Mouse (Mus musculus) heart, embryonic 10.5 days (tissue): Measurements from ENCODE around the gene Grm2. TPM values are rescaled to one million over a fixed set of nuclear protein-coding genes. Genes with fewer than 3 reads are reported as not detected.

Experiments used
- DNase-seq: peaks from one replicate; pipeline ENCODE4 v3.0.0-alpha.2; 2017; ENCODE audit warnings: low spot score
- H3K27ac ChIP-seq: fragments of 300-500 bp; sonication (generic); 2 replicates; pipeline ENCODE4 v1.5.1; 2016; ENCODE audit warnings: mild to moderate bottlenecking
- H3K27me3 ChIP-seq: fragments of 300-500 bp; sonication (generic); 2 replicates; pipeline ENCODE4 v1.6.1; 2016; ENCODE audit warnings: mild to moderate bottlenecking; ENCODE audit not compliant: poor library complexity, insufficient read depth, severe bottlenecking
- H3K36me3 ChIP-seq: fragments of 300-500 bp; sonication (generic); 2 replicates; pipeline ENCODE4 v1.6.1; 2016; ENCODE audit warnings: mild to moderate bottlenecking, moderate library complexity
- H3K4me1 ChIP-seq: fragments of 300-500 bp; sonication (generic); 2 replicates; pipeline ENCODE4 v1.6.1; 2016; ENCODE audit warnings: mild to moderate bottlenecking
- H3K4me3 ChIP-seq: fragments of 300-500 bp; sonication (generic); 2 replicates; pipeline ENCODE4 v1.5.1; 2016; ENCODE audit warnings: mild to moderate bottlenecking, moderate library complexity
- H3K9me3 ChIP-seq: fragments of 300-500 bp; sonication (generic); 2 replicates; pipeline ENCODE4 v1.6.1; 2016; ENCODE audit warnings: mild to moderate bottlenecking, moderate library complexity
- WGBS: fragments of 180-500 bp; shearing (Covaris S2); methylation state at CpG from one replicate; pipeline ENCODE4 v1.1.7; 2016; 5-methylcytosine and 5-hydroxymethylcytosine counted together
- polyA plus RNA-seq: library from polyadenylated mRNA; unstranded; fragments of >200 nt; fragmentation: Nextera tagmentation; extraction: Ambion mirVana; gene quantifications from 2 replicates; pipeline ENCODE4 v1.2.1, GENCODE M21; 2016

The Grm2 gene
- polyA plus RNA-seq = 0.21 TPM in 1 of 2 replicates, not detected in the other

DNA sequence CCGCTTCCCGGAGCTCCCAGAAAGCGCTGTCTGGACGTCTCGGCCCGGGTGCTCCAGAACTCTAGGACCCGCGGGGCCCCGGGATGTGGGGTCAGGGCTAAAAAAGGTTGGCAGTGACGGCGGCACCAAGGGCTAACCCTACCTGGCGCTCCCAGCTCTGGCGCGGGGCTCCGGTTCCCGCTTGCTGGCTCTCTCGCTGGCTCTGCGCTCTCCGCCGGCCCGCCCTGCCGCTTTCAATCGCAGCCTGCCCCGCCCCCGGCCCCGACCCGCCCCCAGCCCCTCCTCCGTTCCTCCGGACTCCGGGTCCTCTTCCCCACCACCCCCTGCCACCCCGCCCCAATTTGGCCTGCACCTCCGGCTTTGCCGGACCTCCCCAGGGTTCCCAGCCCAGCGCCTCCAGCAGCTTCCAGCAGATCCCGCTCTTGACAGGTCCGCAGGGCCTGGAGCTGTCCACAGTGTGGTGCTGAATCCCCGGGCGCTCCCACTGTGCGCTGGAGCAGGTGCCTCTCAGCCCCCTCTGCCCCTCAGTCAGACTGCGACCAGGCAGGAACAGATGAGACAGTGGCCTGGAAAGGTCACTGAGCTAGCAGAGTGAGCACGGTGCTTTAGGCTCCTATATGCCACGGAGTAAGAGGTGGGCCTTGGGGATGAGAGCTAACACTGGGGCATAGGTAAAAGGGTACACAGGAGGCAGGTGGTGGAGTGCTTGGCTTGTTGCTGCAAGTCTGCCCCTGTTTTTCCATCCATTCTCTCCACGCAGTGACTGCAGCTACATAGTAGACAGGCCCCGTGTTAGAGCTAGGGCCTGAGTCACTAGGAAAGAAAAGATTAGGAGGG lies at the start of gene Grm2:
Grm2 (minus strand) TSS at position 199 of the 837 bp plus-strand sequence.
- H3K27me3 ChIP-seq = peaks cover 64% of the 10 kb centered on the region

GRCm38 (mm10) chr9:106692973-106693481 lies 37.1 kb upstream of the Grm2 start:
- H3K9me3 ChIP-seq = no peaks in the 10 kb centered on the region
- no peak for DNase-seq
- H3K27me3 ChIP-seq = no peaks in the 10 kb centered on the region
- 92% methylated on average over 11 of the region's 11 CpGs for WGBS
- H3K36me3 ChIP-seq = peaks cover 56% of the 10 kb centered on the region
- no peaks in the 10 kb centered on the region for H3K4me1 ChIP-seq
- no peak overlapping the region for H3K27ac ChIP-seq
- no peak overlapping the region for H3K4me3 ChIP-seq

More for the DNA sequence above, at the start of gene Grm2:
- DNase-seq = peak; percentile 89
- Histone ChIP-seq H3K27ac (no peak within 1 kb of the TSS), H3K9me3 (no peaks in the 10 kb centered on the region), H3K36me3 (peaks cover 30% of the 10 kb centered on the region), H3K4me3 (peak within 1 kb of the TSS; percentile 54), H3K4me1 (peaks cover 31% of the 10 kb centered on the region)
- 2% methylated on average over 44 of the region's 44 CpGs for WGBS

- no peaks in the 10 kb centered on the region for H3K27me3 ChIP-seq
- no peak overlapping the region for H3K4me3 ChIP-seq
- no peak overlapping the region for H3K27ac ChIP-seq
- peaks cover 25% of the 10 kb centered on the region for H3K36me3 ChIP-seq
- no peaks in the 10 kb centered on the region for H3K9me3 ChIP-seq
- DNase-seq = no peak
- WGBS = 80% methylated on average over 8 of the region's 8 CpGs
- peaks cover 24% of the 10 kb centered on the region for H3K4me1 ChIP-seq
Measured at GRCm38 (mm10) chr9:106688834-106689233, 33.0 kb upstream of the Grm2 start.

DNA sequence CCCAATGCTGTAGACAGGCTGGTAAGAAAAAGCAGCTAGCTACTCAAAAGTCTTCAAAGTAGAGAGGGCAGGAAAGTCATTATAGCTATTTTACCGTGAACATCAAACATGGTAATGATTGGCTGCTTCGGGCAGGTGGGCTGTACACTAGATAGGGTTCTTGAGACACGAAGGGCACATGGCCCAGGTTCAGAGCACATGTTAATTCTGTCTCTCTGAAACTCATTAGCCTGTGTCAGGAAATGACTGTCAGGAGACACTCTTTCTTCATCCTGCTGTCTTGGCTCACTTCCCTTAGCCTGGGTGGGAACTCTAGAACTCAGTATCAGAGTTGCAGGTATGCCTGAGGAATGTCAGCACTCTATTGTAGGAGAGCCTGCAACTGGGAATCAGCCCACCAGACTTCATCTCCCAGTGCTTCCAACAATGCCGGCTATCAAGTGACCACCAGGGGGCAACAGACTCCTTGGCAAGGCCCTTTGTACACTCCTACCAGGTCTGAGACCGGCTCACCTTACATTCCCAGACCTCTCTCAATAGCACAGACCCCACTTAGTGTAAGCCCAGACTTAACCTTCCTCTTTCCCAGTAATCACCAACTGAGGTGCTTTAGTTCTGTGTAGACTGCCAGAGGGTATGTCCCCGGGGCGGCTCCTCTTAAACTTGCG lies 31.2 kb upstream of the Grm2 start:
- peaks cover 8% of the 10 kb centered on the region for H3K36me3 ChIP-seq
- no peak overlapping the region for H3K27ac ChIP-seq
- H3K4me3 ChIP-seq = no peak overlapping the region
- no peaks in the 10 kb centered on the region for H3K27me3 ChIP-seq
- peak; percentile 91 for DNase-seq
- H3K4me1 ChIP-seq = peaks cover 24% of the 10 kb centered on the region
- WGBS = 32% methylated on average over 8 of the region's 8 CpGs
- no peaks in the 10 kb centered on the region for H3K9me3 ChIP-seq

GRCm38 (mm10) chr9:106685249-106686101 lies 29.6 kb upstream of the Grm2 start, which contains the start of gene Tex264:
TSS of gene Tex264 (minus strand) at chr9:106685927.
- Histone ChIP-seq H3K36me3 (peaks cover 17% of the 10 kb centered on the region), H3K9me3 (no peaks in the 10 kb centered on the region), H3K4me1 (peaks cover 24% of the 10 kb centered on the region), H3K27me3 (no peaks in the 10 kb centered on the region), H3K27ac (peak within 1 kb of the TSS; percentile 92), H3K4me3 (peak within 1 kb of the TSS; percentile 97)
- WGBS = under 1% methylated on average over 86 of the region's 86 CpGs
- DNase-seq = peak; percentile 93

GRCm38 (mm10) chr9:106684918-106685248 lies 29.0 kb upstream of the Grm2 start:
- H3K27ac ChIP-seq = peak overlapping the region; percentile 92
- peaks cover 23% of the 10 kb centered on the region for H3K36me3 ChIP-seq
- 2% methylated on average over 14 of the region's 14 CpGs for WGBS
- H3K4me3 ChIP-seq = peak overlapping the region; percentile 97
- DNase-seq = no peak
- H3K9me3 ChIP-seq = no peaks in the 10 kb centered on the region
- H3K4me1 ChIP-seq = peaks cover 24% of the 10 kb centered on the region
- H3K27me3 ChIP-seq = no peaks in the 10 kb centered on the region

GRCm38 (mm10) chr9:106684093-106684872 lies 28.4 kb upstream of the Grm2 start:
- no peaks in the 10 kb centered on the region for H3K27me3 ChIP-seq
- WGBS = 69% methylated on average over 6 of the region's 6 CpGs
- peaks cover 24% of the 10 kb centered on the region for H3K4me1 ChIP-seq
- peaks cover 28% of the 10 kb centered on the region for H3K36me3 ChIP-seq
- H3K9me3 ChIP-seq = no peaks in the 10 kb centered on the region
- peak overlapping the region; percentile 97 for H3K4me3 ChIP-seq
- peak overlapping the region; percentile 92 for H3K27ac ChIP-seq
- DNase-seq = no peak

DNA sequence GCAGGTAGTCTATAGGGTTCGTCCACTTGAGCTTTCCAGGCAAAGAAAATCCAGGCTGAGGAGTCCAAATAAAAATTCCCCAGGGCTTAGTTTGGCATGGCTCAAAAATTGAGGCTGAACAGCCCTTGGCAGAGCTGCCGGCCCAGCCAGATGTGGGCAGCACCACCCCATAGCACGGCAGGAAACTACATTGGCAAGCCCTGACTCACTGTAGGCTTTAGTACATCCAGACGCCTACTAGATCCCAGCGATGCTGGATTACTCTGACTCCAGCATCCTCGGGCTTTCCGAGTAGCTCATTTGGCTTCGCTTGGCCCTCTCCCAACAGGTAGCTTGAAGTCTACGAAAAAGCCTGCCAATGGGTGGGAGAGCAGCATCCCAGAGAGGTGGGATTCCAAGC lies 25.1 kb upstream of the Grm2 start:
- Histone ChIP-seq H3K36me3 (peaks cover 47% of the 10 kb centered on the region), H3K27ac (no peak overlapping the region), H3K4me1 (peaks cover 12% of the 10 kb centered on the region), H3K9me3 (no peaks in the 10 kb centered on the region), H3K4me3 (no peak overlapping the region), H3K27me3 (no peaks in the 10 kb centered on the region)
- 86% methylated on average over 9 of the region's 9 CpGs for WGBS
- DNase-seq = no peak

DNA sequence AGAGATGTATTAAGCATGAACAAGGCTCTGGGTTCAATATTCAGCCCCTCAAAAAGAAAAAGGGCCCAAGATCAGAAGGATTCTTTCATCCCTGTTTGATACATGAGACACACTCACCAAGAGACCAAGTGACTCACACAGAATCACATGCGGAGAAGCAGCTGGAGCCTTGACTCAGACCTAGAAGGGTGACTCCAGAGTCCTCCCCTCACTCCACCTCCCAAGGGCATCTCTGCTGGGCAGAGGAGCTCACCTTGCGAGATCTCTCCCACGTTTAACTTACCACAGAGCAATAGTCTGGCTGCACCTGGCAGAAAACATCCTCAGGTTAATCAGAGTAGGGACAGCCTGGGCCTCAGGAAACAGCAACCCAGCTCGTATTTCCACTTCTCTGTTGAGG lies 22.4 kb upstream of the Grm2 start:
- Histone ChIP-seq H3K27ac (no peak overlapping the region), H3K4me1 (no peaks in the 10 kb centered on the region), H3K27me3 (no peaks in the 10 kb centered on the region), H3K4me3 (no peak overlapping the region), H3K9me3 (no peaks in the 10 kb centered on the region), H3K36me3 (peaks cover 52% of the 10 kb centered on the region)
- no peak for DNase-seq
- WGBS = 76% methylated on average over 4 of the region's 4 CpGs

GRCm38 (mm10) chr9:106677702-106678101 lies 21.8 kb upstream of the Grm2 start:
- Histone ChIP-seq H3K27ac (no peak overlapping the region), H3K4me1 (no peaks in the 10 kb centered on the region), H3K27me3 (no peaks in the 10 kb centered on the region), H3K9me3 (no peaks in the 10 kb centered on the region), H3K4me3 (no peak overlapping the region), H3K36me3 (peaks cover 57% of the 10 kb centered on the region)
- WGBS = 83% methylated on average over 5 of the region's 5 CpGs
- no peak for DNase-seq

GRCm38 (mm10) chr9:106676571-106676970 lies 20.7 kb upstream of the Grm2 start:
- WGBS = 74% methylated on average over 4 of the region's 4 CpGs
- Histone ChIP-seq H3K36me3 (peaks cover 60% of the 10 kb centered on the region), H3K9me3 (no peaks in the 10 kb centered on the region), H3K4me1 (peaks cover 11% of the 10 kb centered on the region), H3K4me3 (no peak overlapping the region), H3K27ac (no peak overlapping the region), H3K27me3 (no peaks in the 10 kb centered on the region)
- no peak for DNase-seq

- WGBS = 70% methylated on average over 9 of the region's 9 CpGs
- Histone ChIP-seq H3K4me1 (peaks cover 16% of the 10 kb centered on the region), H3K9me3 (no peaks in the 10 kb centered on the region), H3K36me3 (peaks cover 60% of the 10 kb centered on the region), H3K4me3 (no peak overlapping the region), H3K27me3 (no peaks in the 10 kb centered on the region), H3K27ac (no peak overlapping the region)
- no peak for DNase-seq
Measured at GRCm38 (mm10) chr9:106675965-106676364, 20.1 kb upstream of the Grm2 start.
